In the genomic region with DNA sequence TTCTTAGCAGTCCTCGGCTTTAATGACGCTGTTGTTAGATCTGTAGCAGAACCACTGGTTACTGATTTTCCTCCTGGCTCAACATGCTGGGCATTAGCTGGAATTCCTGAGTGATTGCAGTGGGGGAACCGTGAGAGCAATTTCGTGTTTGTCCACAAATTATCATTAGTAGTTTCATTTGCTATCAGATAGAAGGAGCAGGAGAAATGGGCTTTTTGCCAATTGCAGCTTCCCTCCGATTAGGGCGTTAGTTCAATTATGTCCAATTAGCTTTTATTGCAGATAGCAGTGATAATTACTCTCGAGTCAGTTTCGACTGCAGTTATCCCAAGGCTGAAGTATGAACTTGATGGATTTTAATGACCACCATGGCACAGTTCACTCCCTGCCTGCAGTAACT, we compare ENCODE assay signal across 26 mouse cellular contexts. TPM values are rescaled to one million over a fixed set of nuclear protein-coding genes. Genes with fewer than 3 reads are reported as not detected.
A peak's percentile ranks its signal among the peaks of the same experiment; 100 is the strongest.
DNase-seq lines count a peak whose midpoint lies in the region; ATAC-seq and TF ChIP-seq lines count a peak whose summit lies in the region.
"Had no signal": no experiment of that assay in that cellular context is flagged by ENCODE, and none has a peak within 500 bp of the region (broad histone marks: within the 10 kb centered on the region; RNA-seq: fewer than 3 reads in every experiment).

No protein-coding gene starts in this region.

- no peak overlapping the region for H3K4me2 ChIP-seq in heart, postnatal 0 days (ENCODE audit: low read depth, low read length)
- H3K4me2 ChIP-seq in midbrain, postnatal 0 days (ENCODE audit: low read depth, low read length, poor library complexity, severe bottlenecking): no peak overlapping the region
- no peak overlapping the region for H3K4me2 ChIP-seq in midbrain, embryonic 15.5 days
- no peak overlapping the region for H3K4me2 ChIP-seq in intestine, embryonic 16.5 days (ENCODE audit: low read depth, low read length)
- H3K4me2 ChIP-seq: heart, embryonic 13.5 days had no signal

- 38% methylated on average over 8 of the region's 8 CpGs for WGBS in heart, postnatal 0 days
- WGBS in midbrain, postnatal 0 days: 79% methylated on average over 8 of the region's 8 CpGs
- WGBS in midbrain, embryonic 15.5 days: 72% methylated on average over 8 of the region's 8 CpGs
- WGBS in intestine, embryonic 16.5 days: 56% methylated on average over 8 of the region's 8 CpGs
- 70% methylated on average over 8 of the region's 8 CpGs for WGBS in lung, adult 2 months

- no peak for TF ChIP-seq POLR2A in lung, adult 2 months (IDR thresholded peaks at IDR 0.05; ENCODE audit: borderline replicate concordance, extremely low read depth, low read depth, low read length)

- H3K4me3 ChIP-seq in heart, postnatal 0 days (ENCODE audit: low read depth, low read length): no peak overlapping the region
- no peak overlapping the region for H3K4me3 ChIP-seq in midbrain, postnatal 0 days (ENCODE audit: low read depth, low read length)
- no peak overlapping the region for H3K4me3 ChIP-seq in midbrain, embryonic 15.5 days
- H3K4me3 ChIP-seq in intestine, embryonic 16.5 days (ENCODE audit: low read length): no peak overlapping the region
- H3K4me3 ChIP-seq in lung, adult 2 months (replicated peaks; ENCODE audit: extremely low read depth, low read depth, low read length): no peak overlapping the region
- H3K4me3 ChIP-seq: heart, embryonic 13.5 days; left cerebral cortex, adult 2 months; megakaryocyte, embryonic 14.5 days had no signal

- no peak overlapping the region for H3K9ac ChIP-seq in heart, postnatal 0 days (replicated peaks; ENCODE audit: low read depth, low read length)
- no peak overlapping the region for H3K9ac ChIP-seq in midbrain, postnatal 0 days (replicated peaks; ENCODE audit: low read length, poor library complexity, severe bottlenecking)
- H3K9ac ChIP-seq in midbrain, embryonic 15.5 days: no peak overlapping the region
- H3K9ac ChIP-seq in intestine, embryonic 16.5 days (ENCODE audit: low read depth, low read length): no peak overlapping the region
- H3K9ac ChIP-seq: forebrain, postnatal 0 days; heart, embryonic 13.5 days; liver, postnatal 0 days had no signal

- no peak for DNase-seq in heart, postnatal 0 days (ENCODE audit: low spot score)
- no peak for DNase-seq in heart, adult 18-20 months
- peak; percentile 40 for DNase-seq in midbrain, postnatal 0 days (ENCODE audit: low spot score)
- no peak for DNase-seq in lung, adult 2 months
- no peak for DNase-seq in liver
- DNase-seq: adrenal gland, postnatal 14 days; cerebellum, adult 11 months; cerebellum, postnatal 14 days; embryo, embryonic 11 days; forebrain, postnatal 0 days; gastrocnemius, postnatal 36 days; kidney, adult 9 months; kidney, postnatal 25 days; left cerebral cortex, postnatal 4 days; liver, postnatal 0 days; lung, postnatal 14 days; right cerebral cortex, postnatal 14 days; spleen, adult 18-20 months; thymus, postnatal 4 days had no signal

- TF ChIP-seq CTCF in heart, postnatal 0 days (IDR thresholded peaks at IDR 0.05; ENCODE audit: low read depth): no peak
- TF ChIP-seq CTCF in midbrain, postnatal 0 days (IDR thresholded peaks at IDR 0.05): no peak
- no peak for TF ChIP-seq CTCF in lung, adult 2 months (IDR thresholded peaks at IDR 0.05; ENCODE audit: insufficient read depth, low read length)

- 0 out of 2 replicates have a peak overlapping the region, but pooled peaks have one; percentile 8 for H3K27ac ChIP-seq in heart, postnatal 0 days (ENCODE audit: low read depth)
- H3K27ac ChIP-seq in midbrain, postnatal 0 days (ENCODE audit: low read depth, low read length): no peak overlapping the region
- H3K27ac ChIP-seq in midbrain, embryonic 15.5 days: no peak overlapping the region
- peak overlapping the region; percentile 53 for H3K27ac ChIP-seq in intestine, embryonic 16.5 days (ENCODE audit: low read length)
- H3K27ac ChIP-seq: heart, embryonic 13.5 days; left cerebral cortex, adult 2 months had no signal

- peaks cover 26% of the 10 kb centered on the region for H3K4me1 ChIP-seq in heart, postnatal 0 days (ENCODE audit: control insufficient read depth, insufficient read depth)
- no peaks in the 10 kb centered on the region for H3K4me1 ChIP-seq in midbrain, postnatal 0 days (ENCODE audit: insufficient read depth, low read length)
- peaks cover 5% of the 10 kb centered on the region for H3K4me1 ChIP-seq in midbrain, embryonic 15.5 days
- H3K4me1 ChIP-seq in intestine, embryonic 16.5 days (ENCODE audit: control insufficient read depth, insufficient read depth, low read length): peaks cover 44% of the 10 kb centered on the region
- peaks cover 14% of the 10 kb centered on the region for H3K4me1 ChIP-seq in lung, adult 2 months (ENCODE audit: control insufficient read depth, insufficient read depth, low read length)

- H3K27me3 ChIP-seq in heart, postnatal 0 days (ENCODE audit: control insufficient read depth, insufficient read depth, low read length): no peaks in the 10 kb centered on the region
- H3K27me3 ChIP-seq in midbrain, postnatal 0 days (ENCODE audit: insufficient read depth, low read length): no peaks in the 10 kb centered on the region
- no peaks in the 10 kb centered on the region for H3K27me3 ChIP-seq in midbrain, embryonic 15.5 days (replicated peaks)
- H3K27me3 ChIP-seq in intestine, embryonic 16.5 days (replicated peaks; ENCODE audit: control insufficient read depth, insufficient read depth, low read length): no peaks in the 10 kb centered on the region
- H3K27me3 ChIP-seq: heart, embryonic 13.5 days; megakaryocyte, embryonic 14.5 days; Patski had no signal

- H3K9me3 ChIP-seq in heart, postnatal 0 days (replicated peaks; ENCODE audit: control insufficient read depth, low read length): no peaks in the 10 kb centered on the region
- no peaks in the 10 kb centered on the region for H3K9me3 ChIP-seq in midbrain, postnatal 0 days (ENCODE audit: low read length)
- H3K9me3 ChIP-seq in midbrain, embryonic 15.5 days: no peaks in the 10 kb centered on the region
- no peaks in the 10 kb centered on the region for H3K9me3 ChIP-seq in intestine, embryonic 16.5 days (ENCODE audit: control insufficient read depth, low read length)
- H3K9me3 ChIP-seq: heart, embryonic 13.5 days; megakaryocyte, embryonic 14.5 days had no signal

- no peak for TF ChIP-seq EP300 in heart, postnatal 0 days (IDR thresholded peaks at IDR 0.05; ENCODE audit: low read depth)

- H3K36me3 ChIP-seq in heart, postnatal 0 days (replicated peaks; ENCODE audit: control insufficient read depth, insufficient read depth, low read length): no peaks in the 10 kb centered on the region
- H3K36me3 ChIP-seq in midbrain, postnatal 0 days (ENCODE audit: insufficient read depth, low read length): 0 out of 2 replicates have a peak, but pooled peaks cover 3% of the 10 kb centered on the region
- no peaks in the 10 kb centered on the region for H3K36me3 ChIP-seq in midbrain, embryonic 15.5 days (replicated peaks)
- no peaks in the 10 kb centered on the region for H3K36me3 ChIP-seq in intestine, embryonic 16.5 days (ENCODE audit: control insufficient read depth, insufficient read depth, low read length)

- no peak for ATAC-seq in heart, postnatal 0 days (ENCODE audit: insufficient read depth, low read depth)
- ATAC-seq in midbrain, postnatal 0 days (ENCODE audit: low FRiP score): no peak
- no peak for ATAC-seq in midbrain, embryonic 15.5 days (replicated peaks)
- peak; percentile 23; the same call in 1 of the 2 replicates for ATAC-seq in intestine, embryonic 16.5 days
- ATAC-seq: activated CD4-positive, CD25-positive, alpha-beta regulatory T cell, adult 4 months; forebrain, postnatal 0 days; liver, postnatal 0 days; Patski had no signal

RNA-seq across cellular contexts. Expression of a gene that starts 35.0 kb away (rescaled TPM):
- 10.8 and 24.6 TPM in 2 replicates for total RNA-seq in heart, postnatal 0 days (2014; rRNA removed; ENCODE audit: low replicate concordance)
- 11.1 TPM in 2 replicates for polyA plus RNA-seq in heart, postnatal 0 days (2015; fragmentation: Nextera tagmentation; extraction: Ambion mirVana)
- total RNA-seq in heart, adult 18-20 months (2021): 10 to 100 TPM; 11.7 to 12.5 TPM
- total RNA-seq in midbrain, postnatal 0 days (2014; rRNA removed): 27.2 and 34.5 TPM in 2 replicates
- 28.2 and 29.1 TPM in 2 replicates for polyA plus RNA-seq in midbrain, postnatal 0 days (2015; fragmentation: Nextera tagmentation; extraction: Ambion mirVana)
- 33.0 and 33.4 TPM in 2 replicates for polyA plus RNA-seq in midbrain, embryonic 15.5 days (2015; fragmentation: Nextera tagmentation; extraction: Ambion mirVana)
- polyA plus RNA-seq in intestine, embryonic 16.5 days (2015; fragmentation: Nextera tagmentation; extraction: Ambion mirVana): 14.2 and 16.1 TPM in 2 replicates
- 21.6 and 25.6 TPM in 2 replicates for polyA plus RNA-seq in lung, adult 2 months (2012; rRNA removed)

RNA-seq across cellular contexts. Expression of a gene that starts 35.9 kb away (rescaled TPM):
- 25.1 and 42.6 TPM in 2 replicates for total RNA-seq in heart, postnatal 0 days (2014; rRNA removed; ENCODE audit: low replicate concordance)
- 21.2 and 22.9 TPM in 2 replicates for polyA plus RNA-seq in heart, postnatal 0 days (2015; fragmentation: Nextera tagmentation; extraction: Ambion mirVana)
- 1 to 10 TPM; 3.2 to 4.6 TPM for total RNA-seq in heart, adult 18-20 months (2021)
- 80.5 and 89.5 TPM in 2 replicates for total RNA-seq in midbrain, postnatal 0 days (2014; rRNA removed)
- polyA plus RNA-seq in midbrain, postnatal 0 days (2015; fragmentation: Nextera tagmentation; extraction: Ambion mirVana): 68.4 and 71.1 TPM in 2 replicates
- polyA plus RNA-seq in midbrain, embryonic 15.5 days (2015; fragmentation: Nextera tagmentation; extraction: Ambion mirVana): 101 and 107 TPM in 2 replicates
- 73.9 and 79.8 TPM in 2 replicates for polyA plus RNA-seq in intestine, embryonic 16.5 days (2015; fragmentation: Nextera tagmentation; extraction: Ambion mirVana)
- 37.0 and 42.8 TPM in 2 replicates for polyA plus RNA-seq in lung, adult 2 months (2012; rRNA removed)

RNA-seq across cellular contexts. Expression of a gene that starts 47.0 kb away (rescaled TPM):
- 24.6 and 27.2 TPM in 2 replicates for total RNA-seq in heart, postnatal 0 days (2014; rRNA removed; ENCODE audit: low replicate concordance)
- 8.1 and 9.1 TPM in 2 replicates for polyA plus RNA-seq in heart, postnatal 0 days (2015; fragmentation: Nextera tagmentation; extraction: Ambion mirVana)
- 1 to 10 TPM; 1.7 to 2.6 TPM for total RNA-seq in heart, adult 18-20 months (2021)
- total RNA-seq in midbrain, postnatal 0 days (2014; rRNA removed): 7.1 and 7.6 TPM in 2 replicates
- polyA plus RNA-seq in midbrain, postnatal 0 days (2015; fragmentation: Nextera tagmentation; extraction: Ambion mirVana): 4.5 and 5.7 TPM in 2 replicates
- polyA plus RNA-seq in midbrain, embryonic 15.5 days (2015; fragmentation: Nextera tagmentation; extraction: Ambion mirVana): 6.5 and 7.3 TPM in 2 replicates
- polyA plus RNA-seq in intestine, embryonic 16.5 days (2015; fragmentation: Nextera tagmentation; extraction: Ambion mirVana): 14.9 and 17.1 TPM in 2 replicates
- 16.1 and 18.9 TPM in 2 replicates for polyA plus RNA-seq in lung, adult 2 months (2012; rRNA removed)

RNA-seq across cellular contexts. Expression of a gene that starts 47.1 kb away (rescaled TPM):
- total RNA-seq in heart, postnatal 0 days (2014; rRNA removed; ENCODE audit: low replicate concordance): 19.9 and 24.1 TPM in 2 replicates
- 15.1 and 16.8 TPM in 2 replicates for polyA plus RNA-seq in heart, postnatal 0 days (2015; fragmentation: Nextera tagmentation; extraction: Ambion mirVana)
- total RNA-seq in heart, adult 18-20 months (2021): 10 to 100 TPM in 1 of 2 experiments, 1 to 10 TPM in 1; 3.2 to 10.6 TPM
- 12.6 and 24.0 TPM in 2 replicates for total RNA-seq in midbrain, postnatal 0 days (2014; rRNA removed)
- 18.1 and 25.4 TPM in 2 replicates for polyA plus RNA-seq in midbrain, postnatal 0 days (2015; fragmentation: Nextera tagmentation; extraction: Ambion mirVana)
- 7.4 and 7.6 TPM in 2 replicates for polyA plus RNA-seq in midbrain, embryonic 15.5 days (2015; fragmentation: Nextera tagmentation; extraction: Ambion mirVana)
- 39.5 and 44.2 TPM in 2 replicates for polyA plus RNA-seq in intestine, embryonic 16.5 days (2015; fragmentation: Nextera tagmentation; extraction: Ambion mirVana)
- 38.0 and 44.2 TPM in 2 replicates for polyA plus RNA-seq in lung, adult 2 months (2012; rRNA removed)

RNA-seq across cellular contexts. Expression of a gene that starts 49.3 kb away (rescaled TPM):
- total RNA-seq in heart, postnatal 0 days (2014; rRNA removed; ENCODE audit: low replicate concordance): 33.5 and 40.8 TPM in 2 replicates
- 19.7 TPM in 2 replicates for polyA plus RNA-seq in heart, postnatal 0 days (2015; fragmentation: Nextera tagmentation; extraction: Ambion mirVana)
- total RNA-seq in heart, adult 18-20 months (2021): 10 to 100 TPM; 28.9 to 29.3 TPM
- 30.7 and 39.2 TPM in 2 replicates for total RNA-seq in midbrain, postnatal 0 days (2014; rRNA removed)
- 26.1 and 27.4 TPM in 2 replicates for polyA plus RNA-seq in midbrain, postnatal 0 days (2015; fragmentation: Nextera tagmentation; extraction: Ambion mirVana)
- polyA plus RNA-seq in midbrain, embryonic 15.5 days (2015; fragmentation: Nextera tagmentation; extraction: Ambion mirVana): 31.7 and 33.5 TPM in 2 replicates
- polyA plus RNA-seq in intestine, embryonic 16.5 days (2015; fragmentation: Nextera tagmentation; extraction: Ambion mirVana): 29.2 and 31.2 TPM in 2 replicates
- polyA plus RNA-seq in lung, adult 2 months (2012; rRNA removed): 23.9 and 27.8 TPM in 2 replicates

Comparison
In these comparisons a context has a peak if more than half of its experiments do, and no peak if none do; other contexts are left out.
1. H3K27ac ChIP-seq: peak in heart, postnatal 0 days (single experiment) and intestine, embryonic 16.5 days (single experiment); none in midbrain, postnatal 0 days (single experiment) and midbrain, embryonic 15.5 days (single experiment).